Mouse (Mus musculus) T-helper 17 cell (primary cell): Measurements from ENCODE around the gene Nts.

Experiments used
- in situ Hi-C, 2 experiments: fragments of 300-600 bp; cut with MboI, MseI; formaldehyde crosslinking; loops; 1 replicate in 1 of 2; 2 replicates in 1 of 2; pipeline ENCODE4 v1.15.1; 2025; ENCODE audit warnings: high pct_unique_total_duplicates in 2 of 2

Nts gene

GRCm38 (mm10) chr10:102490386-102490785 is at the start of gene Nts:
TSS of gene Nts (minus strand) at chr10:102490486.
- in situ Hi-C loops = no loop called here

DNA sequence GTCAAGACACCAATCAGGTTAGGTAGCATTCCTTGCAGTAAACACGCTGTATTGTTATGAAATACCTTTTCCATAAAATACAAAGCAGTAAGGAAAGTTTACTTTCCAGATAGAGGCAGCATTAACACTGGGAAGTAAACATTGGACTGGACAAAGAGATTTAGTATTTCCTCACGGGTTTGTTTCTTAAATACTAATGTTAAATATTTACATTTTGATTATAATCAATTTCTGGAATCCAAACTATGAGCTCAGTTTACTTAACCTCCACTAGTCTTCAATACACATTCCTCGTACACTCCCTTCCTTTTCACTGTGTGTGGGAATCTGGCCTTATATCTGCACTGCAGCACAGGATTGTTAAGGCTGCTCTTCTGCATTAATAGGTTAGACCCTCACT is 37.6 kb upstream of the Nts start:
- in situ Hi-C loops = no loop called here

- in situ Hi-C loops = no loop called here
These were observed 23.9 kb upstream of the Nts start for GRCm38 (mm10) chr10:102514159-102514558.

- in situ Hi-C loops = no loop called here
These were observed 21.6 kb upstream of the Nts start, which contains the start of gene Rassf9 for GRCm38 (mm10) chr10:102511807-102512461. TSS of gene Rassf9 (plus strand) at chr10:102512222.

DNA sequence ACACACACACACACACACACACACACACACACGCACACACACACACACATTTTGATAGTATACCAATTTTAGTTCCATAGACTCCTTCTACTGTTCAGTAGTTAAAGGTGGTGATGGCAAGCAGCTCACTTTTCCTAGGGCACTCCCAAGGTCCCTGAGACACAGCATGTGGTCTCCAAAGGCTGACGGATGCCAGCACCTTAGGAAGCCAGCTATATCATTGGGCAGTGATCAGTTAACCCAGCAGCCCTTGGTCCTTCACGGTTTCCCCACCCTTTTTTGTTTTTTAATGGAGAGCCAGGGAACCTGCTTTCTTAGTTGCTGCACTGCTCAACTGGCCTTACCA is 21.1 kb upstream of the Nts start:
- in situ Hi-C loops = no loop called here

DNA sequence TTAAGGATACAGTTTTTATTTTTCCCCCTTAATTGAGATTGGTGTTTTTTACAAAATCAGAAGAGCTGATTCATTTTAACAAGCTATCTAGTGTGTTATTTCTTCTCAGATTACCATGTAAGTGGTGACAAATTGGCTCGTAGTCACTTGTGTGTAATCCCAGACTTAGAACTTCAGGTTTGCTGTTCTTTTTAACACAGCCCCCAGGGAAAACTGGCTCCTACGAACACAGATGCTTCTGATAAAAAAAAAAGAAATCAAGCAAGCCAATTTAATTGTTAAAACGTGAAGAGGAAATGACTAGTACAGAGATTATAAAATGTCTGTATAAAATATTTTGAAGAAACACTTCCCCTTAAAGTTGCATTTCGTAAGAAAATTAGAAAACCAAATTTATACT is 17.1 kb upstream of the Nts start:
- in situ Hi-C loops = no loop called here

GRCm38 (mm10) chr10:102498754-102499153 is 8.5 kb upstream of the Nts start:
- in situ Hi-C loops = no loop called here

- in situ Hi-C loops = no loop called here
These were observed 1.5 kb upstream of the Nts start for GRCm38 (mm10) chr10:102491792-102492191.

DNA sequence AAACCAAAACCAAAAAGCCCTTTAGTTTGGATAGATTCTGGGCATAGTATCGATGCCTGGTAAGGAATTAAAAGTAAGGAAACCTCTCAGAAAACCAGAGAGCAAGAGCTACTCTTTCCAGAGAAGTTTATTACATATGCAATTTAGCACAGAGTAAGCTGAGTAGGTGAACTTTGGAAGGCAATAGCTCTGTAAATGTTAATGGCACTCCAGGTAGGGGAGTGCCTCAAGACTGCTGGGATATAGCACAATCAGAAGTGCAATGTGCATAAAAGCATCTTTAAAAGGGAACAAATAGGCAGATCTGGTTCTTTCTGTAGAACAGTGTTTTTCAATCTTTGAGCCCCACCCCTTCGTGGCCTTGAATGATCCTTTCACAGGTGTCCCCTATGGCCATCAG is 20.9 kb downstream of the Nts start:
- in situ Hi-C loops = no loop called here

GRCm38 (mm10) chr10:102451756-102452155 is 38.5 kb downstream of the Nts start:
- in situ Hi-C loops = loop anchor here (5.0 to 10.0 kb wide), 4 partner anchors 376 to 736 kb away; partner anchors contain the start of gene Alx1 (in 1 of the 2)

DNA sequence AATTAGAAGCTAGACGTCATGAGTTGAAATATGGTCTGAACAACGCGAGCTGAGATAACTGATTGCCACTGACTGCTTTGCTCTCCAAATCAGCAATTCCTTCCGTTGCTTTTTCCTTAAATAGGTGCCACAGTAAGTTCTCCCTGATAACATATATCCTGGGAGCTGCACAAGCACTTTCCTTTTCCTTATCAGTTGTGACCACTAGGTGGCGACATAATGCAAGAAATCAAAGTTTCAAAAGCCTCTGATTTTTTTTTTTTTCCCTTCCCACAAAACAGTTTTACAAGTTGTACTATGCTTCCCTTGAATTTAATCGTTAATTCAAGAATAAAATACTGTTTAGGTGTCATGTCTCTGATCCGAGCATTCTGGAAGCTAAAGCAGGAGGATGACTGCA is 40.8 kb downstream of the Nts start:
- in situ Hi-C loops = loop anchor here (10.0 to 25.0 kb wide), 2 partner anchors 1712 to 1825 kb away; no protein-coding TSS in a partner anchor

- in situ Hi-C loops = loop anchor here (5.0 to 25.0 kb wide), 3 partner anchors 1703 to 1820 kb away; no protein-coding TSS in a partner anchor
These were observed 45.3 kb downstream of the Nts start for GRCm38 (mm10) chr10:102444912-102445556.

GRCm38 (mm10) chr10:102435467-102435866 is 54.8 kb downstream of the Nts start:
- in situ Hi-C loops = loop anchor here in 1 of 2 experiments (25.0 kb wide), 1 partner anchor 1698 kb away; no protein-coding TSS in a partner anchor

DNA sequence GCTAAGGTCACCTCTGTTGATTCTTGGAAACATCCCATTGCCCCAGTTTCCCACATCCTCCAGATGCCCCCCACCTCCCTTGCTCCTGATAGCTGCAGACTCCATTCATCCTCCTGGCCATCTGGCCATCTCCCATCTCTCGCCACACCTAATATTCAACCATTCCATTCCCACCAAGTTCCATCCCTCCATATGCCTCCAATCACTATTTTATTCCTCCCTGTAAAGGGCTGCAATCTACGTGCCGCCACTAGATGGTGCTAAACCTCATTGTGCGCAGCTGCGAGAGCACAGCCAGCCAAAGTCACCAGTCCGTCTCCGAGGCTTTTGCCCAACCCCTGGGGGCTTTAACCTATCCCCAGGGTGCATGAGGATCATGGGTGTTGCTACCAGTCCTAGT is 55.2 kb downstream of the Nts start:
- in situ Hi-C loops = loop anchor here in 1 of 2 experiments (25.0 kb wide), 1 partner anchor 1698 kb away; no protein-coding TSS in a partner anchor
